Mouse (Mus musculus) testis, postnatal 14 days (tissue): ENCODE results near the gene Ms4a2.

ENCODE experiments used
- DNase-seq: peaks from one replicate; pipeline ENCODE4 v3.0.0; 2021; ENCODE audit warnings: low spot score

Gene Ms4a2

GRCm38 (mm10) chr19:11589205-11589604, 34.3 kb downstream of the Ms4a2 start:
- DNase-seq, result no peak

- no peak for DNase-seq
Observed at GRCm38 (mm10) chr19:11574965-11575364, 48.6 kb downstream of the Ms4a2 start.
